Comparison of ENCODE assay signal across 14 mouse cellular contexts in the genomic region with DNA sequence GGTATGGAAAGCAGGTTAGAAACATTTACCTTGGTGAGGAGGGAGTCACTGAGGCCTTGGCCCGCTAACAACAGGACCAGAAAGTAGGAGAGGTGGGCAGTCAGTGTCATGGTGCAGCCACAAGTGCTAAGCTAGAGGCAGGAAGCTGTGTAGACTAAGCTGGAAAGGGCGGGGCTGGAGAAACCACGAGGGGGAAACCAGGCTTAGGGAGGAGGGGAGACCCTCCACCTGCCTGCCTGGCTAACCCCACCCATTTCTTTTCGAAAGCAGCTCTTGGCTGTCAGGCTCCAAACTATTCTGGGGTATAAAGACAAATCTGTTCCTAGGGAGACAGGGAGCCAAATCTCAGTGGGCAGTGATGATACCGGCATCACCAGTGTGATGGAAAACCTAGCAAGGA. TPM values are rescaled to one million over a fixed set of nuclear protein-coding genes. Genes with fewer than 3 reads are reported as not detected.
DNase-seq lines count a peak whose midpoint lies in the region; ATAC-seq and TF ChIP-seq lines count a peak whose summit lies in the region.
"Had no signal": no experiment of that assay in that cellular context is flagged by ENCODE, and none has a peak within 500 bp of the region (broad histone marks: within the 10 kb centered on the region; RNA-seq: fewer than 3 reads in every experiment).

Ctsw (minus strand) TSS at position 134 of the 400 bp plus-strand sequence.

- H3K9ac ChIP-seq in midbrain, embryonic 11.5 days (ENCODE audit: low read length), result no peak within 1 kb of the TSS
- H3K9ac ChIP-seq: neural tube, embryonic 15.5 days; stomach, embryonic 15.5 days had no signal

- H3K27ac ChIP-seq in spleen, adult 2 months (ENCODE audit: insufficient read depth, low read length), result peak within 1 kb of the TSS; percentile 45
- H3K27ac ChIP-seq in midbrain, embryonic 11.5 days (ENCODE audit: low read depth, low read length), result no peak within 1 kb of the TSS
- H3K27ac ChIP-seq: midbrain, embryonic 13.5 days; neural tube, embryonic 15.5 days; stomach, embryonic 15.5 days had no signal

- no peaks in the 10 kb centered on the region; the same call in 1 of the 2 replicates for H3K27me3 ChIP-seq in spleen, adult 2 months (ENCODE audit: control insufficient read depth, insufficient read depth, low read length)
- 0 out of 2 replicates have a peak, but pooled peaks cover under 1% of the 10 kb centered on the region for H3K27me3 ChIP-seq in midbrain, embryonic 11.5 days (ENCODE audit: control insufficient read depth, insufficient read depth, low read length)
- H3K27me3 ChIP-seq: midbrain, embryonic 13.5 days; neural tube, embryonic 15.5 days; stomach, embryonic 15.5 days had no signal

- ATAC-seq in granulocyte monocyte progenitor cell, adult 5-6 weeks (replicated peaks; ENCODE audit: poor library complexity, severe bottlenecking), result peak; percentile 45; the same call in 1 of the 2 replicates
- no peak for ATAC-seq in neutrophil, adult 5-6 weeks (ENCODE audit: extremely low read depth, insufficient number of reproducible peaks, low FRiP score, poor library complexity, severe bottlenecking)
- ATAC-seq in midbrain, embryonic 11.5 days (ENCODE audit: low FRiP score), result no peak
- ATAC-seq: midbrain, embryonic 13.5 days had no signal

- H3K4me3 ChIP-seq in spleen, adult 2 months (ENCODE audit: extremely low read depth, insufficient read depth, insufficient read length), result peak within 1 kb of the TSS; percentile 19; the same call in 1 of the 2 replicates
- H3K4me3 ChIP-seq in lung, adult 2 months (replicated peaks; ENCODE audit: extremely low read depth, low read depth, low read length), result no peak within 1 kb of the TSS
- no peak within 1 kb of the TSS for H3K4me3 ChIP-seq in midbrain, embryonic 11.5 days (ENCODE audit: low read depth, low read length)
- H3K4me3 ChIP-seq: midbrain, embryonic 13.5 days; neural tube, embryonic 15.5 days; stomach, embryonic 15.5 days had no signal

- WGBS in spleen, adult 2 months, result 18% methylated on average over 5 of the region's 5 CpGs
- WGBS in lung, adult 2 months, result 28% methylated on average over 5 of the region's 5 CpGs
- 65% methylated on average over 5 of the region's 5 CpGs for WGBS in midbrain, embryonic 11.5 days

- no peak for TF ChIP-seq CTCF in spleen, adult 2 months (IDR thresholded peaks at IDR 0.05; ENCODE audit: extremely low read depth, insufficient read depth, insufficient read length, insufficient replicate concordance)
- no peak for TF ChIP-seq CTCF in lung, adult 2 months (IDR thresholded peaks at IDR 0.05; ENCODE audit: insufficient read depth, low read length)

- DNase-seq in spleen, adult 2 months (ENCODE audit: low read depth in 1 of 2, low spot score in 2 of 2), result peak in 1 of 2 experiments; percentile 33
- no peak for DNase-seq in spleen, postnatal 14 days (ENCODE audit: low spot score in 2 of 2)
- DNase-seq in lung, adult 2 months, result no peak
- no peak for DNase-seq in right cerebral cortex, postnatal 36 days (ENCODE audit: low spot score in 2 of 2)
- no peak for DNase-seq in midbrain, embryonic 11.5 days (ENCODE audit: low spot score, missing footprints)
- DNase-seq: kidney, adult 8-10 months; liver; lung, postnatal 10 days; right cerebral cortex, postnatal 14 days had no signal

- peaks cover 3% of the 10 kb centered on the region; the same call in 1 of the 2 replicates for H3K4me1 ChIP-seq in spleen, adult 2 months (ENCODE audit: control insufficient read depth, insufficient read depth, insufficient read length)
- peaks cover 5% of the 10 kb centered on the region; the same call in 1 of the 2 replicates for H3K4me1 ChIP-seq in lung, adult 2 months (ENCODE audit: control insufficient read depth, insufficient read depth, low read length)
- H3K4me1 ChIP-seq in midbrain, embryonic 11.5 days (ENCODE audit: control insufficient read depth, insufficient read depth, low read length), result peaks cover 5% of the 10 kb centered on the region
- H3K4me1 ChIP-seq: stomach, embryonic 15.5 days had no signal

- H3K9me3 ChIP-seq in midbrain, embryonic 11.5 days (ENCODE audit: control insufficient read depth, low read length), result no peaks in the 10 kb centered on the region
- H3K9me3 ChIP-seq: midbrain, embryonic 13.5 days; neural tube, embryonic 15.5 days; stomach, embryonic 15.5 days had no signal

- peak; percentile 18; the same call in 1 of the 2 replicates for TF ChIP-seq POLR2A in spleen, adult 2 months (IDR thresholded peaks at IDR 0.05; ENCODE audit: low read depth, low read length)
- no peak for TF ChIP-seq POLR2A in lung, adult 2 months (IDR thresholded peaks at IDR 0.05; ENCODE audit: borderline replicate concordance, extremely low read depth, low read depth, low read length)

- H3K36me3 ChIP-seq in spleen, adult 2 months (ENCODE audit: control insufficient read depth, insufficient read depth, low read length), result peaks cover 10% of the 10 kb centered on the region
- 0 out of 2 replicates have a peak, but pooled peaks cover 4% of the 10 kb centered on the region for H3K36me3 ChIP-seq in midbrain, embryonic 11.5 days (ENCODE audit: control insufficient read depth, insufficient read depth, low read length)

- H3K4me2 ChIP-seq in midbrain, embryonic 11.5 days, result no peak within 1 kb of the TSS
- H3K4me2 ChIP-seq: midbrain, embryonic 13.5 days; neural tube, embryonic 15.5 days; stomach, embryonic 15.5 days had no signal

RNA-seq across cellular contexts. Expression of gene Ctsw, which starts in this region (rescaled TPM):
- polyA plus RNA-seq in spleen, adult 2 months (2012; rRNA removed), result 27.6 and 34.3 TPM in 2 replicates
- 1.1 TPM in 1 of 2 replicates, not detected in the other for total RNA-seq in granulocyte monocyte progenitor cell, adult 5-6 weeks (2014; fragmentation: Nextera tagmentation)
- total RNA-seq in granulocyte monocyte progenitor cell, adult 5-6 weeks (2017), result not detected in 2 replicates
- 11.1 and 11.2 TPM in 2 replicates for total RNA-seq in neutrophil, adult 5-6 weeks (2017)
- polyA plus RNA-seq in lung, adult 2 months (2012; rRNA removed), result 4.9 and 5.7 TPM in 2 replicates
- polyA plus RNA-seq in midbrain, embryonic 11.5 days (2014; fragmentation: Nextera tagmentation; extraction: Ambion mirVana), result 2.4 and 3.0 TPM in 2 replicates
